Mouse (Mus musculus) myocyte (in vitro differentiated cells): ENCODE data around the gene Ltbp1. TPM values are rescaled to one million over a fixed set of nuclear protein-coding genes. Genes with fewer than 3 reads are reported as not detected.
A peak's percentile ranks its signal among the peaks of the same experiment; 100 is the strongest.

Experiments used
- H3K27me3 ChIP-seq: one replicate; pipeline ENCODE4 v1.6.1; 2011; ENCODE audit not compliant: control insufficient read depth, insufficient read depth, insufficient read length
- H3K36me3 ChIP-seq: one replicate; pipeline ENCODE4 v1.6.1; 2011; ENCODE audit not compliant: control insufficient read depth, insufficient read depth
- H3K4me2 ChIP-seq: one replicate; pipeline ENCODE4 v1.6.1; 2011; ENCODE audit warnings: low read depth, control low read depth
- H3K4me3 ChIP-seq: one replicate; pipeline ENCODE4 v1.5.1; 2011; ENCODE audit warnings: mild to moderate bottlenecking, control low read depth, moderate library complexity
- H3K79me2 ChIP-seq: one replicate; pipeline ENCODE4 v1.6.1; 2011; ENCODE audit not compliant: control insufficient read depth, insufficient read depth
- H3ac ChIP-seq: one replicate; pipeline ENCODE4 v1.6.1; 2011; ENCODE audit not compliant: control insufficient read depth, insufficient read length
- CEBPB ChIP-seq: IDR thresholded peaks from 2 replicates; pipeline ENCODE4 v1.6.1; 2011; ENCODE audit warnings: mild to moderate bottlenecking, moderate library complexity; ENCODE audit not compliant: poor library complexity, insufficient read depth, severe bottlenecking
- E2F4 ChIP-seq: IDR thresholded peaks from one replicate; pipeline ENCODE4 v1.6.1; 2011; ENCODE audit warnings: mild to moderate bottlenecking, control low read depth, moderate library complexity; ENCODE audit not compliant: insufficient read depth
- MAX ChIP-seq: IDR thresholded peaks from one replicate; pipeline ENCODE4 v1.6.1; 2011; ENCODE audit warnings: low read depth, mild to moderate bottlenecking, control low read depth
- MYOD1 ChIP-seq, 3 experiments: IDR thresholded peaks; one replicate each; pipeline ENCODE4 v1.6.1; 2011; ENCODE audit warnings: control low read depth in 2 of 3, low read depth in 2 of 3, mild to moderate bottlenecking in 2 of 3, moderate library complexity in 1 of 3; ENCODE audit not compliant: insufficient read length in 2 of 3, control insufficient read depth in 1 of 3
- MYOG ChIP-seq, 3 experiments: IDR thresholded peaks; one replicate each; pipeline ENCODE4 v1.6.1; 2011; ENCODE audit warnings: control low read depth in 2 of 3, low read depth in 2 of 3, mild to moderate bottlenecking in 2 of 3; ENCODE audit not compliant: insufficient read length in 2 of 3, control insufficient read depth in 1 of 3, insufficient read depth in 1 of 3
- POLR2A ChIP-seq: IDR thresholded peaks from one replicate; pipeline ENCODE4 v1.6.1; 2011; ENCODE audit warnings: low read depth, mild to moderate bottlenecking, control low read depth, moderate library complexity; ENCODE audit not compliant: insufficient read length
- POLR2AphosphoS2 ChIP-seq: IDR thresholded peaks from one replicate; pipeline ENCODE4 v1.6.1; 2011; ENCODE audit warnings: low read depth, control low read depth; ENCODE audit not compliant: insufficient read length
- REST ChIP-seq: IDR thresholded peaks from one replicate; pipeline ENCODE4 v1.6.1; 2011; ENCODE audit warnings: mild to moderate bottlenecking, control low read depth, moderate library complexity; ENCODE audit not compliant: insufficient read depth, insufficient read length
- SRF ChIP-seq: IDR thresholded peaks from one replicate; pipeline ENCODE4 v1.6.1; 2011; ENCODE audit warnings: low read depth; ENCODE audit not compliant: control insufficient read depth, insufficient read length
- TCF12 ChIP-seq: IDR thresholded peaks from one replicate; pipeline ENCODE4 v1.6.1; 2011; ENCODE audit warnings: mild to moderate bottlenecking, control low read depth; ENCODE audit not compliant: poor library complexity, insufficient read depth, severe bottlenecking
- TCF3 ChIP-seq: IDR thresholded peaks from one replicate; pipeline ENCODE4 v1.6.1; 2011; ENCODE audit warnings: low read depth, control low read depth; ENCODE audit not compliant: insufficient read length
- USF1 ChIP-seq: IDR thresholded peaks from one replicate; pipeline ENCODE4 v1.6.1; 2011; ENCODE audit warnings: low read depth, mild to moderate bottlenecking, control low read depth, moderate library complexity
- polyA plus RNA-seq: library from polyadenylated mRNA; unstranded; fragments of >200 nt; fragmentation: generic; extraction: Trizol; gene quantifications from one replicate; pipeline ENCODE4 v1.2.1, GENCODE M21; 2012; ENCODE audit warnings: missing spikeins

Ltbp1 gene
- polyA plus RNA-seq, 1 experiment = 19.4 TPM

- Histone ChIP-seq H3K79me2 (no peaks in the 10 kb centered on the region), H3K4me3 (no peak overlapping the region), H3K27me3 (no peaks in the 10 kb centered on the region), H3ac (no peak overlapping the region), H3K36me3 (peaks cover 6% of the 10 kb centered on the region), H3K4me2 (no peak overlapping the region)
- no peak for TF ChIP-seq USF1
Observed at GRCm38 (mm10) chr17:75263336-75263990, 258.1 kb downstream of the Ltbp1 start.

- no peak overlapping the region for H3K4me3 ChIP-seq
- no peaks in the 10 kb centered on the region for H3K79me2 ChIP-seq
- TF ChIP-seq USF1 = no peak
- TF ChIP-seq CEBPB = no peak
- TF ChIP-seq POLR2A = no peak
- TF ChIP-seq MAX = no peak
- no peak for TF ChIP-seq MYOD1 (IDR thresholded peaks at IDR 0.05; ENCODE audit: control insufficient read depth in 1 of 3, insufficient read length in 2 of 3, low read depth in 2 of 3)
- no peak for TF ChIP-seq SRF
- TF ChIP-seq E2F4 = no peak
- no peak for TF ChIP-seq REST
- no peak for TF ChIP-seq TCF3
- no peak for TF ChIP-seq TCF12
- no peak for TF ChIP-seq MYOG (IDR thresholded peaks at IDR 0.05; ENCODE audit: control insufficient read depth in 1 of 3, insufficient read depth in 1 of 3, insufficient read length in 2 of 3, low read depth in 2 of 3)
- TF ChIP-seq POLR2AphosphoS2 = no peak
- H3ac ChIP-seq = no peak overlapping the region
- H3K4me2 ChIP-seq = no peak overlapping the region
- no peaks in the 10 kb centered on the region for H3K27me3 ChIP-seq
- H3K36me3 ChIP-seq = peaks cover 6% of the 10 kb centered on the region
Observed at GRCm38 (mm10) chr17:75268506-75268905, 263.1 kb downstream of the Ltbp1 start.

- Histone ChIP-seq H3K4me3 (no peak overlapping the region), H3ac (no peak overlapping the region), H3K27me3 (no peaks in the 10 kb centered on the region), H3K4me2 (no peak overlapping the region), H3K79me2 (no peaks in the 10 kb centered on the region), H3K36me3 (no peaks in the 10 kb centered on the region)
- no peak for TF ChIP-seq REST
- no peak for TF ChIP-seq MAX
- TF ChIP-seq E2F4 = no peak
- no peak for TF ChIP-seq TCF12
- no peak for TF ChIP-seq USF1
- TF ChIP-seq MYOG (IDR thresholded peaks at IDR 0.05; ENCODE audit: control insufficient read depth in 1 of 3, insufficient read depth in 1 of 3, insufficient read length in 2 of 3, low read depth in 2 of 3) = no peak
- TF ChIP-seq CEBPB = no peak
- TF ChIP-seq POLR2A = no peak
- no peak for TF ChIP-seq POLR2AphosphoS2
- no peak for TF ChIP-seq MYOD1 (IDR thresholded peaks at IDR 0.05; ENCODE audit: control insufficient read depth in 1 of 3, insufficient read length in 2 of 3, low read depth in 2 of 3)
- TF ChIP-seq SRF = no peak
Observed at GRCm38 (mm10) chr17:75272446-75272845, 267.1 kb downstream of the Ltbp1 start.

GRCm38 (mm10) chr17:75273272-75273671, 267.9 kb downstream of the Ltbp1 start:
- Histone ChIP-seq H3K79me2 (no peaks in the 10 kb centered on the region), H3K4me3 (no peak overlapping the region), H3K36me3 (no peaks in the 10 kb centered on the region), H3K4me2 (peak overlapping the region; percentile 31), H3K27me3 (no peaks in the 10 kb centered on the region), H3ac (no peak overlapping the region)
- TF ChIP-seq MYOD1 (IDR thresholded peaks at IDR 0.05; ENCODE audit: control insufficient read depth in 1 of 3, insufficient read length in 2 of 3, low read depth in 2 of 3) (peak in 1 of 3 experiments; percentile 20), CEBPB (no peak), MYOG (IDR thresholded peaks at IDR 0.05; ENCODE audit: control insufficient read depth in 1 of 3, insufficient read depth in 1 of 3, insufficient read length in 2 of 3, low read depth in 2 of 3) (peak in 2 of 3 experiments; percentile 19 to 49), USF1 (no peak), POLR2A (no peak), E2F4 (no peak), REST (no peak), TCF12 (no peak)

GRCm38 (mm10) chr17:75275302-75275701, 269.9 kb downstream of the Ltbp1 start:
- peak overlapping the region; percentile 45 for H3K4me2 ChIP-seq
- no peak overlapping the region for H3K4me3 ChIP-seq
- no peaks in the 10 kb centered on the region for H3K79me2 ChIP-seq
- no peak overlapping the region for H3ac ChIP-seq
- TF ChIP-seq SRF = no peak
- no peak for TF ChIP-seq TCF3
- TF ChIP-seq E2F4 = no peak
- no peaks in the 10 kb centered on the region for H3K36me3 ChIP-seq
- no peaks in the 10 kb centered on the region for H3K27me3 ChIP-seq
